In the genomic region with DNA sequence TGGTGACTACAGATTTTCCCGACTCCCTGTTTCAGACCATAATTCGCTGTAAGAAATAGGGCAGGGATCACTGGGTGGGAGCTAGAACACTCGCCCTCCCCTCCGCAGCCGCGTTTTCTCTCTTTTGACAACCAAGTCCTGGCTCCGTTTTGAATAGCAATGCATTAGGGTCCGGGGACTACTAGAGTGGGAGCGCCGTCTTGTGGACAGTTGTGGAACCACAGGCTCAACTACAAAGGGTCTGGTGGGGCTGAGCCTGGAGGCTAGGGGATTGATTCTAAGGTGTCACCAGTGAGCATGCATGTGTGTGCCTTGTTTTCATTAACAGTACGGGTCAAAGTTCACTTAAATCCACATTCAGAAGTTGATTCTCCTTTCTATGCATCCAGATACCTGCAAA, we compare ENCODE assay signal across 8 mouse cellular contexts. TPM values are rescaled to one million over a fixed set of nuclear protein-coding genes. Genes with fewer than 3 reads are reported as not detected.
A peak's percentile ranks its signal among the peaks of the same experiment; 100 is the strongest.
DNase-seq lines count a peak whose midpoint lies in the region; ATAC-seq lines count a peak whose summit lies in the region.

No protein-coding gene starts in this region.

- no peak overlapping the region for H3K9ac ChIP-seq in embryonic facial prominence, embryonic 12.5 days
- H3K9ac ChIP-seq in limb, embryonic 13.5 days: no peak overlapping the region
- no peak overlapping the region for H3K9ac ChIP-seq in midbrain, embryonic 15.5 days

- H3K4me3 ChIP-seq in embryonic facial prominence, embryonic 12.5 days: 0 out of 2 replicates have a peak overlapping the region, but pooled peaks have one; percentile 4
- no peak overlapping the region for H3K4me3 ChIP-seq in limb, embryonic 13.5 days
- no peak overlapping the region for H3K4me3 ChIP-seq in midbrain, embryonic 15.5 days

- no peaks in the 10 kb centered on the region for H3K36me3 ChIP-seq in embryonic facial prominence, embryonic 12.5 days
- H3K36me3 ChIP-seq in limb, embryonic 13.5 days: no peaks in the 10 kb centered on the region
- H3K36me3 ChIP-seq in midbrain, embryonic 15.5 days (replicated peaks): no peaks in the 10 kb centered on the region

- 2% methylated on average over 11 of the region's 11 CpGs for WGBS in embryonic facial prominence, embryonic 12.5 days
- 2% methylated on average over 11 of the region's 11 CpGs for WGBS in limb, embryonic 13.5 days
- 2% methylated on average over 11 of the region's 11 CpGs for WGBS in midbrain, embryonic 15.5 days

- no peaks in the 10 kb centered on the region for H3K9me3 ChIP-seq in embryonic facial prominence, embryonic 12.5 days
- H3K9me3 ChIP-seq in limb, embryonic 13.5 days: no peaks in the 10 kb centered on the region
- no peaks in the 10 kb centered on the region for H3K9me3 ChIP-seq in midbrain, embryonic 15.5 days

- peak; percentile 49 for DNase-seq in 3134 (ENCODE audit: extremely low read depth, insufficient read length, low spot score)
- DNase-seq in adrenal gland, postnatal 14 days: peak; percentile 84
- peak; percentile 79 for DNase-seq in heart, adult 8-10 months (ENCODE audit: low spot score)
- DNase-seq in kidney, adult 8-10 months: peak; percentile 56 to 83
- DNase-seq in spleen, postnatal 10 days (ENCODE audit: low spot score in 2 of 2): peak; percentile 67 to 87

- peak overlapping the region; percentile 33 for H3K4me2 ChIP-seq in embryonic facial prominence, embryonic 12.5 days (replicated peaks)
- H3K4me2 ChIP-seq in limb, embryonic 13.5 days (replicated peaks): peak overlapping the region; percentile 46
- peak overlapping the region; percentile 20; the same call in 1 of the 2 replicates for H3K4me2 ChIP-seq in midbrain, embryonic 15.5 days

- no peak overlapping the region for H3K27ac ChIP-seq in embryonic facial prominence, embryonic 12.5 days
- no peak overlapping the region for H3K27ac ChIP-seq in limb, embryonic 13.5 days
- no peak overlapping the region for H3K27ac ChIP-seq in midbrain, embryonic 15.5 days

- H3K4me1 ChIP-seq in embryonic facial prominence, embryonic 12.5 days: peaks cover 6% of the 10 kb centered on the region
- peaks cover 4% of the 10 kb centered on the region; the same call in 1 of the 2 replicates for H3K4me1 ChIP-seq in limb, embryonic 13.5 days
- peaks cover 22% of the 10 kb centered on the region for H3K4me1 ChIP-seq in midbrain, embryonic 15.5 days

- no peak for ATAC-seq in embryonic facial prominence, embryonic 12.5 days (ENCODE audit: insufficient number of reproducible peaks, insufficient read depth, low FRiP score, low TSS enrichment)
- ATAC-seq in limb, embryonic 13.5 days (ENCODE audit: low FRiP score, low read depth): no peak
- ATAC-seq in midbrain, embryonic 15.5 days (replicated peaks): peak; percentile 59; the same call in 1 of the 2 replicates

- H3K27me3 ChIP-seq in embryonic facial prominence, embryonic 12.5 days: peaks cover 37% of the 10 kb centered on the region
- H3K27me3 ChIP-seq in limb, embryonic 13.5 days: peaks cover 63% of the 10 kb centered on the region
- H3K27me3 ChIP-seq in midbrain, embryonic 15.5 days (replicated peaks): peaks cover 19% of the 10 kb centered on the region

RNA-seq across cellular contexts. Expression of a gene that starts 26.1 kb away (rescaled TPM):
- 15.6 and 19.5 TPM in 2 replicates for total RNA-seq in adrenal gland, postnatal 14 days (2021)
- polyA plus RNA-seq in embryonic facial prominence, embryonic 12.5 days (2016; fragmentation: Nextera tagmentation; extraction: Ambion mirVana): 9.5 and 10.2 TPM in 2 replicates
- total RNA-seq in heart, adult 8-10 months (2022): 1 to 10 TPM; 5.5 to 6.8 (median 6.2) TPM
- 10.6 and 11.7 TPM in 2 replicates for polyA plus RNA-seq in limb, embryonic 13.5 days (2015; fragmentation: Nextera tagmentation; extraction: Ambion mirVana)
- 14.4 and 17.4 TPM in 2 replicates for polyA plus RNA-seq in midbrain, embryonic 15.5 days (2015; fragmentation: Nextera tagmentation; extraction: Ambion mirVana)

RNA-seq across cellular contexts. Expression of a gene that starts 52.6 kb away (rescaled TPM):
- 31.8 and 37.3 TPM in 2 replicates for total RNA-seq in adrenal gland, postnatal 14 days (2021)
- polyA plus RNA-seq in embryonic facial prominence, embryonic 12.5 days (2016; fragmentation: Nextera tagmentation; extraction: Ambion mirVana): 28.8 and 29.7 TPM in 2 replicates
- total RNA-seq in heart, adult 8-10 months (2022): 10 to 100 TPM; 22.6 to 35.6 (median 32.8) TPM
- 31.0 and 34.9 TPM in 2 replicates for polyA plus RNA-seq in limb, embryonic 13.5 days (2015; fragmentation: Nextera tagmentation; extraction: Ambion mirVana)
- polyA plus RNA-seq in midbrain, embryonic 15.5 days (2015; fragmentation: Nextera tagmentation; extraction: Ambion mirVana): 47.5 and 49.0 TPM in 2 replicates
